Mouse (Mus musculus): ENCODE measurements around the gene Hal. TPM values are rescaled to one million over a fixed set of nuclear protein-coding genes. Genes with fewer than 3 reads are reported as not detected.
A peak's percentile ranks its signal among the peaks of the same experiment; 100 is the strongest.

Gene Hal
- polyA plus RNA-seq, 1 experiment from 2014 or later = not detected

DNA sequence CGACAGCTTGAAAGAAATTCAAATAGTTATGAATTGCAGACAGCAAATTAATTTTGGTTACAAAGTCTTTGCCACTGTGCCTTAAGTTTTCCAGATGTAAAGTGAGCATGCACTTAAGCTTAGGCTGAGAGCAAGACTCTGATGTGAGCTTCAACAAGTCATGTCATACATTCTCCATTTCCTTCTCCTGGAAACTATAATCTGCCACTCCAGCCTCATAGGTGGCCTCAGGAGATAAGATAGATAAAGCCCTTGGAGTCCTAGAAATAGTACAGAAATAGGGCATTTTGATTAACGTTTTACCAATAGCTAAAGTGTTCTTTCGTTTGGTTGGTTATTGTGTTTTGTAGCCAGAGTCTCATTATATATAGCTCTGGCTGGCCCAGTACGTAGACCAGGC, 21.3 kb upstream of the Hal start:
- Histone ChIP-seq H3K27me3 (ENCODE audit: control insufficient read depth, insufficient read depth, low read length) (no peaks in the 10 kb centered on the region), H3K9ac (ENCODE audit: low read length) (no peak overlapping the region), H3K36me3 (ENCODE audit: control insufficient read depth, insufficient read depth, low read length) (peaks cover 5% of the 10 kb centered on the region; the same call in 1 of the 2 replicates), H3K9me3 (ENCODE audit: control insufficient read depth, low read length) (no peaks in the 10 kb centered on the region), H3K27ac (ENCODE audit: low read depth, low read length) (no peak overlapping the region), H3K4me1 (ENCODE audit: control insufficient read depth, insufficient read depth, low read length) (no peaks in the 10 kb centered on the region), H3K4me2 (no peak overlapping the region), H3K4me3 (ENCODE audit: low read depth, low read length) (no peak overlapping the region)
- ATAC-seq (ENCODE audit: low FRiP score) (no peak), DNase-seq (ENCODE audit: low spot score, missing footprints) (no peak)
- WGBS = 92% methylated on average over 4 of the region's 4 CpGs

- H3K36me3 ChIP-seq (ENCODE audit: control insufficient read depth, insufficient read depth, low read length) = peaks cover 5% of the 10 kb centered on the region; the same call in 1 of the 2 replicates
- no peaks in the 10 kb centered on the region for H3K4me1 ChIP-seq (ENCODE audit: control insufficient read depth, insufficient read depth, low read length)
- DNase-seq (ENCODE audit: low spot score, missing footprints) (no peak), ATAC-seq (ENCODE audit: low FRiP score) (no peak)
- H3K4me3 ChIP-seq (ENCODE audit: low read depth, low read length) = no peak overlapping the region
- H3K9me3 ChIP-seq (ENCODE audit: control insufficient read depth, low read length) = no peaks in the 10 kb centered on the region
- no peaks in the 10 kb centered on the region for H3K27me3 ChIP-seq (ENCODE audit: control insufficient read depth, insufficient read depth, low read length)
- no peak overlapping the region for H3K9ac ChIP-seq (ENCODE audit: low read length)
- no peak overlapping the region for H3K4me2 ChIP-seq
- 95% methylated on average over 3 of the region's 3 CpGs for WGBS
- H3K27ac ChIP-seq (ENCODE audit: low read depth, low read length) = no peak overlapping the region
These were observed 20.8 kb upstream of the Hal start for GRCm38 (mm10) chr10:93467791-93468190.

GRCm38 (mm10) chr10:93471415-93471814, 17.2 kb upstream of the Hal start:
- Histone ChIP-seq H3K4me2 (no peak overlapping the region), H3K9ac (ENCODE audit: low read length) (no peak overlapping the region), H3K27ac (ENCODE audit: low read depth, low read length) (no peak overlapping the region), H3K36me3 (ENCODE audit: control insufficient read depth, insufficient read depth, low read length) (peaks cover 7% of the 10 kb centered on the region; the same call in 1 of the 2 replicates), H3K27me3 (ENCODE audit: control insufficient read depth, insufficient read depth, low read length) (no peaks in the 10 kb centered on the region), H3K4me1 (ENCODE audit: control insufficient read depth, insufficient read depth, low read length) (no peaks in the 10 kb centered on the region), H3K4me3 (ENCODE audit: low read depth, low read length) (no peak overlapping the region), H3K9me3 (ENCODE audit: control insufficient read depth, low read length) (no peaks in the 10 kb centered on the region)
- ATAC-seq (ENCODE audit: low FRiP score) (peak; percentile 66; the same call in 1 of the 2 replicates), DNase-seq (ENCODE audit: low spot score, missing footprints) (peak; percentile 99)
- 56% methylated on average over 11 of the region's 11 CpGs for WGBS

DNA sequence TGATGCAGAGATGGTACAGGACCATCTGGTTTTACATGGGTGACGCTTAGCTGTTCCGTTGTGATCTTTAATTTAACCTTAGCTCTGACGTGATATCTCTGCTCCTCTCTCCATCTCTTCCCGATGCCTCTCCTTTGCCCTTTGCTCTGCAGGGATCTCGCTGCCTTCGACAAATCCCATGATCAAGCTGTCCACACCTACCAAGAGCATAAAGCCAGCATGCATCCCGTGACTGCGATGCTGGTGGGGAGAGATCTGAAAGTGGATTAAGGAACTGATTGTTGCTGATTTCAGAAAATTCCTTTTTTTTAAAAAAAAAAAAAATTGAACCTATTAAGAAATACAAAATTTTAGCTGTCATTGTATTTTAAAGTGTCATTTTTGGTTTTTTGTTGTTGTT, 4.1 kb upstream of the Hal start:
- no peaks in the 10 kb centered on the region for H3K36me3 ChIP-seq (ENCODE audit: control insufficient read depth, insufficient read depth, low read length)
- WGBS = 87% methylated on average over 8 of the region's 8 CpGs
- no peak overlapping the region for H3K4me2 ChIP-seq
- ATAC-seq (ENCODE audit: low FRiP score) = no peak
- DNase-seq (ENCODE audit: low spot score, missing footprints) = no peak
- no peak overlapping the region for H3K4me3 ChIP-seq (ENCODE audit: low read depth, low read length)
- H3K4me1 ChIP-seq (ENCODE audit: control insufficient read depth, insufficient read depth, low read length) = 0 out of 2 replicates have a peak, but pooled peaks cover under 1% of the 10 kb centered on the region
- no peak overlapping the region for H3K9ac ChIP-seq (ENCODE audit: low read length)
- H3K9me3 ChIP-seq (ENCODE audit: control insufficient read depth, low read length) = no peaks in the 10 kb centered on the region
- no peaks in the 10 kb centered on the region for H3K27me3 ChIP-seq (ENCODE audit: control insufficient read depth, insufficient read depth, low read length)
- H3K27ac ChIP-seq (ENCODE audit: low read depth, low read length) = no peak overlapping the region

GRCm38 (mm10) chr10:93485055-93485691, 3.4 kb upstream of the Hal start:
- Histone ChIP-seq H3K4me2 (no peak overlapping the region), H3K36me3 (ENCODE audit: control insufficient read depth, insufficient read depth, low read length) (no peaks in the 10 kb centered on the region), H3K27ac (ENCODE audit: low read depth, low read length) (no peak overlapping the region), H3K27me3 (ENCODE audit: control insufficient read depth, insufficient read depth, low read length) (no peaks in the 10 kb centered on the region), H3K9ac (ENCODE audit: low read length) (no peak overlapping the region), H3K9me3 (ENCODE audit: control insufficient read depth, low read length) (no peaks in the 10 kb centered on the region), H3K4me1 (ENCODE audit: control insufficient read depth, insufficient read depth, low read length) (0 out of 2 replicates have a peak, but pooled peaks cover 2% of the 10 kb centered on the region), H3K4me3 (ENCODE audit: low read depth, low read length) (no peak overlapping the region)
- no peak; the same call in 1 of the 2 replicates for ATAC-seq (ENCODE audit: low FRiP score)
- no peak for DNase-seq (ENCODE audit: low spot score, missing footprints)
- 80% methylated on average over 8 of the region's 8 CpGs for WGBS

DNA sequence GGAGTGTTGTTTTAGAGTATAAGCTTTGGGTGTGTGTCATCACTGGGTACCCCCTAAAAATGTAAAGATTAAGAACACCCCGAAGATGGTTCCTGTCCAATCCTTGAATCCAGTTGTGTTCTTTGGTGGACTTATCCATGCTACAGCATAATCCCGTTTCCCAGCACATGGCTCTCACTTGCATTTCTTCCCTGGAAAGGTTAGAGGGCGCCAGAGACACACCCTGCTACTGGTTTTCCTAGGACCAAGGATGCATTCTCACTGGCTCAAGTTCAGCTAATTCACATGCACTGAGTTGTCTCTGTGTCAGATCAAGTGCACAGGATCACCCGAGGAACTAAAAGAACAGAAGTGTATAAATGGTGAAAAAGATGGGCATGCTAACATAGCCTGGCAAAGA, 1.9 kb upstream of the Hal start:
- Histone ChIP-seq H3K9me3 (ENCODE audit: control insufficient read depth, low read length) (no peaks in the 10 kb centered on the region), H3K9ac (ENCODE audit: low read length) (no peak overlapping the region), H3K4me3 (ENCODE audit: low read depth, low read length) (no peak overlapping the region), H3K27ac (ENCODE audit: low read depth, low read length) (no peak overlapping the region), H3K27me3 (ENCODE audit: control insufficient read depth, insufficient read depth, low read length) (no peaks in the 10 kb centered on the region), H3K36me3 (ENCODE audit: control insufficient read depth, insufficient read depth, low read length) (no peaks in the 10 kb centered on the region), H3K4me2 (no peak overlapping the region), H3K4me1 (ENCODE audit: control insufficient read depth, insufficient read depth, low read length) (0 out of 2 replicates have a peak, but pooled peaks cover 2% of the 10 kb centered on the region)
- WGBS = 23% methylated on average over 4 of the region's 4 CpGs
- DNase-seq (ENCODE audit: low spot score, missing footprints) = no peak
- peak; percentile 12; the same call in 1 of the 2 replicates for ATAC-seq (ENCODE audit: low FRiP score)

DNA sequence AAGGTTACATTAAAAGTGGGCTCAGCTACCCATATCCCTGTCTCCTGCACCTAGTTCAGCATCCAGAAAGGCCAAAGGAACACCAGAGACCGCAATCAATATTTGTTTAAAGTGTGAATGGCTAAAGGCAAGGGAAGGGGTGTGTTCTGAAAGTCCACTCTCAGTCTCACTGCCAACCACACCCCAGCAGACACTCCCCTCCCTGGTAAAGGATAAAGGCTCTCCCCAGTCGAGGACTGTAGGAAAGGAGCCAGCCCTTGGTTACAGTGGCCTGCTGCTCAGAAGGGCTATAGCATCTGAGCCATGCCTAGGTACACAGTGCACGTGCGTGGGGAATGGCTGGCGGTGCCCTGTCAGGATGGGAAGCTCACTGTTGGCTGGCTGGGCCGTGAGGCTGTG, 259 bp downstream of the Hal start:
- H3K4me3 ChIP-seq (ENCODE audit: low read depth, low read length) = no peak overlapping the region
- 0 out of 2 replicates have a peak, but pooled peaks cover 2% of the 10 kb centered on the region for H3K4me1 ChIP-seq (ENCODE audit: control insufficient read depth, insufficient read depth, low read length)
- H3K27me3 ChIP-seq (ENCODE audit: control insufficient read depth, insufficient read depth, low read length) = no peaks in the 10 kb centered on the region
- 67% methylated on average over 6 of the region's 6 CpGs for WGBS
- no peak overlapping the region for H3K4me2 ChIP-seq
- H3K36me3 ChIP-seq (ENCODE audit: control insufficient read depth, insufficient read depth, low read length) = no peaks in the 10 kb centered on the region
- no peak overlapping the region for H3K27ac ChIP-seq (ENCODE audit: low read depth, low read length)
- DNase-seq (ENCODE audit: low spot score, missing footprints) (no peak), ATAC-seq (ENCODE audit: low FRiP score) (no peak)
- no peaks in the 10 kb centered on the region for H3K9me3 ChIP-seq (ENCODE audit: control insufficient read depth, low read length)
- H3K9ac ChIP-seq (ENCODE audit: low read length) = no peak overlapping the region

DNA sequence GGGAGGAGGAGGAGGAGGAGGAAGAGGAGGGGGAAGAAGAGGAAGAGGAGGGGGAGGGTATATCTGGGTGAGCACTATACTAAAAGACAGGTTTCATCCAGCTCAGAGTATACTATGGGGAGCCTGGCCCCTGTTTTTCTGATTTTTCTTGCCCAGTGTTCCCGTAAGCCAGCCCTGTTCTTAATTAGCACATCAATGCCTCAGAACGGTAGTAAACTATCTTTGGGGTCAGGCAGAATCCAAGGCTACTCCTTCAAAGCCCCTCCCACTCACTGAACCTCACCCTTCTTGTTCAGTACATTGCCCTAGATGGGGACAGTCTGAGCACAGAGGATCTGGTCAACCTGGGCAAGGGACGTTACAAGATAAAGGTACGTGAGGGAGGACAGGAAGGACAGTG, 1.9 kb downstream of the Hal start:
- no peak overlapping the region for H3K4me2 ChIP-seq
- no peaks in the 10 kb centered on the region for H3K9me3 ChIP-seq (ENCODE audit: control insufficient read depth, low read length)
- H3K4me3 ChIP-seq (ENCODE audit: low read depth, low read length) = no peak overlapping the region
- no peak overlapping the region for H3K27ac ChIP-seq (ENCODE audit: low read depth, low read length)
- ATAC-seq (ENCODE audit: low FRiP score) (no peak), DNase-seq (ENCODE audit: low spot score, missing footprints) (no peak)
- no peaks in the 10 kb centered on the region for H3K36me3 ChIP-seq (ENCODE audit: control insufficient read depth, insufficient read depth, low read length)
- no peaks in the 10 kb centered on the region for H3K27me3 ChIP-seq (ENCODE audit: control insufficient read depth, insufficient read depth, low read length)
- no peak overlapping the region for H3K9ac ChIP-seq (ENCODE audit: low read length)
- WGBS = 52% methylated on average over 4 of the region's 4 CpGs
- H3K4me1 ChIP-seq (ENCODE audit: control insufficient read depth, insufficient read depth, low read length) = 0 out of 2 replicates have a peak, but pooled peaks cover 2% of the 10 kb centered on the region

GRCm38 (mm10) chr10:93500864-93501263, 12.3 kb downstream of the Hal start:
- WGBS = 65% methylated on average over 10 of the region's 10 CpGs
- ATAC-seq (ENCODE audit: low FRiP score) = no peak
- Histone ChIP-seq H3K4me1 (ENCODE audit: control insufficient read depth, insufficient read depth, low read length) (no peaks in the 10 kb centered on the region), H3K9ac (ENCODE audit: low read length) (no peak overlapping the region), H3K4me3 (ENCODE audit: low read depth, low read length) (no peak overlapping the region), H3K27ac (ENCODE audit: low read depth, low read length) (no peak overlapping the region), H3K36me3 (ENCODE audit: control insufficient read depth, insufficient read depth, low read length) (no peaks in the 10 kb centered on the region), H3K9me3 (ENCODE audit: control insufficient read depth, low read length) (no peaks in the 10 kb centered on the region), H3K4me2 (no peak overlapping the region), H3K27me3 (ENCODE audit: control insufficient read depth, insufficient read depth, low read length) (no peaks in the 10 kb centered on the region)
- DNase-seq (ENCODE audit: low spot score, missing footprints) = no peak
